ENCODE assay signal across 8 mouse cellular contexts in genomic region chr11:95712563-95713224, GRCm38 (mm10). TPM values are rescaled to one million over a fixed set of nuclear protein-coding genes. Genes with fewer than 3 reads are reported as not detected.
DNase-seq lines count a peak whose midpoint lies in the region; ATAC-seq lines count a peak whose summit lies in the region.

Zfp652 (plus strand) TSS chr11:95712673.

- H3K4me3 ChIP-seq in hindbrain, embryonic 11.5 days (ENCODE audit: low read depth, low read length), result peak within 1 kb of the TSS; percentile 92

- peak within 1 kb of the TSS; percentile 96 for H3K9ac ChIP-seq in hindbrain, embryonic 11.5 days (ENCODE audit: low read depth, low read length)

- peak within 1 kb of the TSS; percentile 84 for H3K4me2 ChIP-seq in hindbrain, embryonic 11.5 days (replicated peaks; ENCODE audit: low read depth, low read length)

- ATAC-seq in hindbrain, embryonic 11.5 days (ENCODE audit: low FRiP score), result peak; percentile 91

- H3K9me3 ChIP-seq in hindbrain, embryonic 11.5 days (ENCODE audit: control insufficient read depth, low read length), result no peaks in the 10 kb centered on the region

- H3K27ac ChIP-seq in hindbrain, embryonic 11.5 days (ENCODE audit: low read depth, low read length), result peak within 1 kb of the TSS; percentile 98

- peak; percentile 87 for DNase-seq in Muller cell, postnatal 12 days (ENCODE audit: inconsistent ontology term)
- DNase-seq in cerebellum, adult 9-10 months, result peak; percentile 95
- DNase-seq in frontal cortex, adult 2 months (ENCODE audit: extremely low spot score in 1 of 2, low spot score in 1 of 2), result peak; percentile 28 to 82
- peak; percentile 91 for DNase-seq in hindbrain, embryonic 11.5 days (ENCODE audit: low spot score)
- peak; percentile 65 to 68 for DNase-seq in layer of hippocampus, postnatal 25 days (ENCODE audit: extremely low spot score in 1 of 2, low spot score in 1 of 2)
- peak; percentile 94 for DNase-seq in lung, postnatal 25 days (ENCODE audit: low spot score)
- DNase-seq in retina, embryonic 14.5 days (ENCODE audit: low spot score), result peak; percentile 88
- DNase-seq in urinary bladder, adult 18-20 months (ENCODE audit: low spot score in 2 of 2), result peak; percentile 74 to 87

- WGBS in hindbrain, embryonic 11.5 days, result under 1% methylated on average over 25 of the region's 103 CpGs

- H3K27me3 ChIP-seq in hindbrain, embryonic 11.5 days (ENCODE audit: control insufficient read depth, insufficient read depth, low read length), result no peaks in the 10 kb centered on the region

- H3K36me3 ChIP-seq in hindbrain, embryonic 11.5 days (ENCODE audit: control insufficient read depth, insufficient read depth, low read length), result no peaks in the 10 kb centered on the region

- peaks cover 4% of the 10 kb centered on the region; the same call in 1 of the 2 replicates for H3K4me1 ChIP-seq in hindbrain, embryonic 11.5 days (replicated peaks; ENCODE audit: control insufficient read depth, insufficient read depth, low read length)

RNA-seq across cellular contexts. Expression of gene Zfp652, which starts in this region (rescaled TPM):
- polyA plus RNA-seq in frontal cortex, adult 2 months (2012; rRNA removed), result 25.3 and 26.1 TPM in 2 replicates
- 13.6 and 13.7 TPM in 2 replicates for polyA plus RNA-seq in hindbrain, embryonic 11.5 days (2014; fragmentation: Nextera tagmentation; extraction: Ambion mirVana)
- 10 to 100 TPM; 43.8 to 51.8 TPM for total RNA-seq in layer of hippocampus, postnatal 25 days (2021)

Comparison
In these comparisons a context has a peak if more than half of its experiments do, and no peak if none do; other contexts are left out.
1. Peak in every context shown above with its lines: DNase-seq, ATAC-seq, H3K4me3 ChIP-seq and H3K27ac ChIP-seq.